Mouse (Mus musculus): Measurements from ENCODE around the gene Gm10837. TPM values are rescaled to one million over a fixed set of nuclear protein-coding genes. Genes with fewer than 3 reads are reported as not detected.
"Not testable (repeated sequence)": the region's sequence is repeated elsewhere in the genome, so short reads cannot be mapped to it uniquely, and the experiment has no call there.

Gene Gm10837
- polyA plus RNA-seq, 1 experiment from 2014 or later: 0.95 TPM

GRCm38 (mm10) chr14:122454901-122455561, 35.4 kb upstream of the Gm10837 start:
- H3K36me3 ChIP-seq (replicated peaks; ENCODE audit: control insufficient read depth, insufficient read depth): no peaks in the 10 kb centered on the region
- peak; percentile 66 for DNase-seq (ENCODE audit: low spot score)
- no peaks in the 10 kb centered on the region for H3K9me3 ChIP-seq (ENCODE audit: control insufficient read depth, low read length)
- peaks cover 62% of the 10 kb centered on the region for H3K27me3 ChIP-seq (ENCODE audit: control insufficient read depth, insufficient read depth, low read length)
- ATAC-seq (ENCODE audit: low FRiP score): no peak
- H3K9ac ChIP-seq: no peak overlapping the region
- peak overlapping the region; percentile 75; the same call in 1 of the 2 replicates for H3K27ac ChIP-seq
- WGBS: 21% methylated on average over 10 of the region's 10 CpGs
- no peak overlapping the region for H3K4me3 ChIP-seq (replicated peaks; ENCODE audit: low read length)
- no peak overlapping the region for H3K4me2 ChIP-seq (replicated peaks)
- peaks cover 25% of the 10 kb centered on the region for H3K4me1 ChIP-seq (replicated peaks; ENCODE audit: control insufficient read depth, insufficient read depth, low read length)

GRCm38 (mm10) chr14:122455562-122455958, 34.8 kb upstream of the Gm10837 start:
- Histone ChIP-seq H3K27me3 (ENCODE audit: control insufficient read depth, insufficient read depth, low read length) (peaks cover 63% of the 10 kb centered on the region), H3K9ac (no peak overlapping the region), H3K4me3 (replicated peaks; ENCODE audit: low read length) (no peak overlapping the region), H3K4me1 (replicated peaks; ENCODE audit: control insufficient read depth, insufficient read depth, low read length) (peaks cover 21% of the 10 kb centered on the region), H3K27ac (peak overlapping the region; percentile 75), H3K9me3 (ENCODE audit: control insufficient read depth, low read length) (no peaks in the 10 kb centered on the region), H3K4me2 (replicated peaks) (no peak overlapping the region), H3K36me3 (replicated peaks; ENCODE audit: control insufficient read depth, insufficient read depth) (no peaks in the 10 kb centered on the region)
- no peak for ATAC-seq (ENCODE audit: low FRiP score)
- WGBS: 13% methylated on average over 4 of the region's 4 CpGs
- DNase-seq (ENCODE audit: low spot score): peak; percentile 24

DNA sequence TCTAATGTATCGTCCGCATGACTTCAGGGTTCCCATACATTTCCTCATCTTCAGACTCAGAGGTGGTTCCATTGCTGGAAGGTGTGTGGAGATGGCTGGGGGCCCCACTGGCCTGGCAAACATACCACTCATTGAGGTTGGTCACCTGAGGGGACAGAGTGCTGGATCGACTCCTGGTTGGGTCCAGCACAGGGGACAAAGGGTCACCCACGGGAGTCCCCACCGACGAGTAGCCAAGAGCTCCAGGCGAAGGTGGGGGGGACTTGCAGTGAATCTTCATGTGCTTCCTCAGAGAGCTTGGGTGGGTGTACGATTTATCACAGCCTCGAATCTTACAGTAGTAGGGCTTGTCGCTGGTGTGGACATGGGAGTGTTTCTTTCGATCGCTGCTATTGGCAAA, 31.1 kb upstream of the Gm10837 start:
- H3K36me3 ChIP-seq (replicated peaks; ENCODE audit: control insufficient read depth, insufficient read depth); DNase-seq (ENCODE audit: low spot score); H3K9me3 ChIP-seq (ENCODE audit: control insufficient read depth, low read length); H3K4me1 ChIP-seq (replicated peaks; ENCODE audit: control insufficient read depth, insufficient read depth, low read length); H3K27ac ChIP-seq; ATAC-seq (ENCODE audit: low FRiP score); H3K4me3 ChIP-seq (replicated peaks; ENCODE audit: low read length): not testable (repeated sequence)
- Histone ChIP-seq H3K4me2 (replicated peaks) (peak overlapping the region; percentile 64), H3K9ac (peak overlapping the region; percentile 58; the same call in 1 of the 2 replicates), H3K27me3 (ENCODE audit: control insufficient read depth, insufficient read depth, low read length) (peaks cover 67% of the 10 kb centered on the region)
- 42% methylated on average over 7 of the region's 12 CpGs for WGBS

DNA sequence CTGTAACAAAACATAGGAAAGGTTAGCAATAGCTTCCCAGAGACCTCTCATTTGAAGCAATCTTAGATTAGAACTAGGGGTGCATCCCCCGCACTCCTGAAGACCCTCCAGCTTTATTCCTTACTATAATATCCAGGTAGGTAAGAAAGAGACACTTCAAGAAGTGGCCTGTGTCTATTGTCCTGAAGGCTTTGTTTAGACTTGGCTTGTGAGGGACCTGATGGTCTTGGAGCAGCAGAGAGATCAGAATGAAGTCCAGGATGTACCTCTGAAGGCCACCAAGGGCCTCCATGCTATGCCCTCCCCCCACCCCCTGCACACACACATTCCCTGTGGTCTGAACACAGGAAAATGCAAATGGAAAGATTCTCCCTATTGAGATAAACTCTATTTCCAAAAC, 30.6 kb upstream of the Gm10837 start:
- WGBS: 100% methylated on average over 1 of the region's 1 CpGs
- peak overlapping the region; percentile 58; the same call in 1 of the 2 replicates for H3K9ac ChIP-seq
- no peak for DNase-seq (ENCODE audit: low spot score)
- H3K9me3 ChIP-seq (ENCODE audit: control insufficient read depth, low read length): no peaks in the 10 kb centered on the region
- no peak for ATAC-seq (ENCODE audit: low FRiP score)
- peak overlapping the region; percentile 23 for H3K4me3 ChIP-seq (replicated peaks; ENCODE audit: low read length)
- peaks cover 63% of the 10 kb centered on the region for H3K27me3 ChIP-seq (ENCODE audit: control insufficient read depth, insufficient read depth, low read length)
- H3K4me1 ChIP-seq (replicated peaks; ENCODE audit: control insufficient read depth, insufficient read depth, low read length): peaks cover 14% of the 10 kb centered on the region; the same call in 1 of the 2 replicates
- peak overlapping the region; percentile 64 for H3K4me2 ChIP-seq (replicated peaks)
- H3K27ac ChIP-seq: peak overlapping the region; percentile 63; the same call in 1 of the 2 replicates
- no peaks in the 10 kb centered on the region for H3K36me3 ChIP-seq (replicated peaks; ENCODE audit: control insufficient read depth, insufficient read depth)

DNA sequence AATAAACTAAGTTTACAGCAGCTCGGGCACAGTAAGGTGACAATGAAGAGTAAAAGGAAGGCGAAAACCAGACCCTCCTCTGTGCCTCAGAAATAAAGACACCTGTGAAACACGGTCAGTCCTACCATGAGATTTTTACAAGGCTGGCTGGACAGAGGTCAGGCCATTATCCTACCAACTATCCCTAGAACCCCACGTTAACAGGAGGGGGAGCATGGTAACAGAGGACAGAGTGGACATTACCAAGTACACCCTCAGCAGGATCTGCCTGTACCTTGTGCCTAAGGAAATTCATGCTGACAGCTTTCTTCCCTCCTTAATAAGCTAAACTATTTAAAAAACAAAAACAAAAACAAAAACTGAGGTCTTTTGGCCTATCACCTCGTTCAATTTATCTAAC, 30.2 kb upstream of the Gm10837 start:
- DNase-seq (ENCODE audit: low spot score) (no peak), ATAC-seq (ENCODE audit: low FRiP score) (no peak)
- 45% methylated on average over 5 of the region's 5 CpGs for WGBS
- peaks cover 63% of the 10 kb centered on the region for H3K27me3 ChIP-seq (ENCODE audit: control insufficient read depth, insufficient read depth, low read length)
- peak overlapping the region; percentile 63; the same call in 1 of the 2 replicates for H3K27ac ChIP-seq
- peak overlapping the region; percentile 58 for H3K9ac ChIP-seq
- peaks cover 12% of the 10 kb centered on the region; the same call in 1 of the 2 replicates for H3K4me1 ChIP-seq (replicated peaks; ENCODE audit: control insufficient read depth, insufficient read depth, low read length)
- no peaks in the 10 kb centered on the region for H3K36me3 ChIP-seq (replicated peaks; ENCODE audit: control insufficient read depth, insufficient read depth)
- peak overlapping the region; percentile 64 for H3K4me2 ChIP-seq (replicated peaks)
- no peaks in the 10 kb centered on the region for H3K9me3 ChIP-seq (ENCODE audit: control insufficient read depth, low read length)
- H3K4me3 ChIP-seq (replicated peaks; ENCODE audit: low read length): peak overlapping the region; percentile 23

GRCm38 (mm10) chr14:122461500-122461899, 28.9 kb upstream of the Gm10837 start:
- H3K9ac ChIP-seq: peak overlapping the region; percentile 74
- DNase-seq (ENCODE audit: low spot score): no peak
- no peaks in the 10 kb centered on the region for H3K9me3 ChIP-seq (ENCODE audit: control insufficient read depth, low read length)
- peak overlapping the region; percentile 90 for H3K27ac ChIP-seq
- ATAC-seq (ENCODE audit: low FRiP score): no peak
- H3K4me1 ChIP-seq (replicated peaks; ENCODE audit: control insufficient read depth, insufficient read depth, low read length): peaks cover 12% of the 10 kb centered on the region; the same call in 1 of the 2 replicates
- no peaks in the 10 kb centered on the region for H3K36me3 ChIP-seq (replicated peaks; ENCODE audit: control insufficient read depth, insufficient read depth)
- H3K4me2 ChIP-seq (replicated peaks): peak overlapping the region; percentile 64
- H3K4me3 ChIP-seq (replicated peaks; ENCODE audit: low read length): peak overlapping the region; percentile 48
- peaks cover 65% of the 10 kb centered on the region for H3K27me3 ChIP-seq (ENCODE audit: control insufficient read depth, insufficient read depth, low read length)
- WGBS: 25% methylated on average over 3 of the region's 3 CpGs

GRCm38 (mm10) chr14:122461966-122462365, 28.4 kb upstream of the Gm10837 start:
- Histone ChIP-seq H3K27me3 (ENCODE audit: control insufficient read depth, insufficient read depth, low read length) (peaks cover 68% of the 10 kb centered on the region), H3K27ac (peak overlapping the region; percentile 90), H3K9ac (peak overlapping the region; percentile 74), H3K9me3 (ENCODE audit: control insufficient read depth, low read length) (no peaks in the 10 kb centered on the region), H3K4me1 (replicated peaks; ENCODE audit: control insufficient read depth, insufficient read depth, low read length) (peaks cover 12% of the 10 kb centered on the region; the same call in 1 of the 2 replicates), H3K36me3 (replicated peaks; ENCODE audit: control insufficient read depth, insufficient read depth) (no peaks in the 10 kb centered on the region), H3K4me2 (replicated peaks) (peak overlapping the region; percentile 64), H3K4me3 (replicated peaks; ENCODE audit: low read length) (peak overlapping the region; percentile 48)
- DNase-seq (ENCODE audit: low spot score) (peak; percentile 30), ATAC-seq (ENCODE audit: low FRiP score) (no peak)
- 9% methylated on average over 9 of the region's 9 CpGs for WGBS

GRCm38 (mm10) chr14:122462689-122463079, 27.7 kb upstream of the Gm10837 start:
- H3K36me3 ChIP-seq (replicated peaks; ENCODE audit: control insufficient read depth, insufficient read depth): no peaks in the 10 kb centered on the region
- peak overlapping the region; percentile 64 for H3K4me2 ChIP-seq (replicated peaks)
- DNase-seq (ENCODE audit: low spot score) (peak; percentile 24), ATAC-seq (ENCODE audit: low FRiP score) (no peak)
- H3K4me3 ChIP-seq (replicated peaks; ENCODE audit: low read length): peak overlapping the region; percentile 48
- no peaks in the 10 kb centered on the region for H3K9me3 ChIP-seq (ENCODE audit: control insufficient read depth, low read length)
- 7% methylated on average over 17 of the region's 17 CpGs for WGBS
- H3K27ac ChIP-seq: peak overlapping the region; percentile 90
- peaks cover 75% of the 10 kb centered on the region for H3K27me3 ChIP-seq (ENCODE audit: control insufficient read depth, insufficient read depth, low read length)
- peaks cover 12% of the 10 kb centered on the region; the same call in 1 of the 2 replicates for H3K4me1 ChIP-seq (replicated peaks; ENCODE audit: control insufficient read depth, insufficient read depth, low read length)
- peak overlapping the region; percentile 74 for H3K9ac ChIP-seq

- ATAC-seq (ENCODE audit: low FRiP score): no peak
- Histone ChIP-seq H3K4me2 (replicated peaks) (peak overlapping the region; percentile 64), H3K27ac (peak overlapping the region; percentile 90), H3K9ac (peak overlapping the region; percentile 74), H3K36me3 (replicated peaks; ENCODE audit: control insufficient read depth, insufficient read depth) (no peaks in the 10 kb centered on the region), H3K27me3 (ENCODE audit: control insufficient read depth, insufficient read depth, low read length) (peaks cover 80% of the 10 kb centered on the region), H3K4me3 (replicated peaks; ENCODE audit: low read length) (peak overlapping the region; percentile 48), H3K4me1 (replicated peaks; ENCODE audit: control insufficient read depth, insufficient read depth, low read length) (peaks cover 12% of the 10 kb centered on the region; the same call in 1 of the 2 replicates), H3K9me3 (ENCODE audit: control insufficient read depth, low read length) (no peaks in the 10 kb centered on the region)
- DNase-seq (ENCODE audit: low spot score): peak; percentile 24
- 1% methylated on average over 40 of the region's 40 CpGs for WGBS
These were observed 27.2 kb upstream of the Gm10837 start for GRCm38 (mm10) chr14:122463080-122463691.

Data from hindbrain, embryonic 14.5 days (tissue).